Mouse (Mus musculus): ENCODE data around the gene Ly6g6e. TPM values are rescaled to one million over a fixed set of nuclear protein-coding genes. Genes with fewer than 3 reads are reported as not detected.

Gene Ly6g6e
- total and polyA plus RNA-seq, 3 experiments: 0.23 TPM; not detected in 2

DNA sequence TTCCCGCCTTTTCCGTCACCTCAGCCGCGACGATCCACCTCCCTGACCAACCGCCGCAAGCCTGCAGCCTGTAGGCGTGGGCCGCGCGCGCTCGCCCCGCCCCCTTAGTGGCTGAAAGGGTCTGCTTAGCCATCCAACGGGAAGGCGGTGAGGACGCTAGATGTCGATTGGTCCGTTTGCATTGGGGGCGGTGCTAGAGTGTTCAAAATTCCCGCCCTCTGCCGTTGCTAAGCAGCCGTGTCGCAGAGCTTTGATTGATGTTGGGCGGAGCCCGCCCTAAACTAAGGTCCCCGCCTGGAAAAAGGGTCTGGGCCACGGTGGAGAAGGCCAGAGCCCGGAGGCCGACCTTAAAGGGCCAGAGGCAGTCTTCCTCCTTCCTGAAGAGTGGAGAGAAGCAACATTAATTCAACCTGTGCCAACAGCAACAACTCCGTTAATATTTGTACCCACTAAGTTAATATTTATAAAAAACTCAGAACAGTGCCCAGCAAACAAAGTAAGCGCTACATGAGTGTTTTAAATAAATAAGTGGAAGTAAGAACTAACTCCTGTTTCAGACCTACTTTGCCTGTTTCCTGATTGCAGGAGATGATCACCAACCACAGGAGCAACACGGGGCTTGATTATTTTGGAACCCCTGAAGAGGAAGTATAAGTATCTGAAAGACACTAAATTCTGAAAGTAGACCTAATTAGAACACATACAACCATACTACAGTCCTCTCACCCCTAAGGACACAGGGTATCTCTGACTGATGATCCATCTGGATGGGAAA, 29.8 kb upstream of the Ly6g6e start, which contains the start of gene Msh5 (continued):
- TF ChIP-seq POLR2A (IDR thresholded peaks at IDR 0.05; ENCODE audit: control insufficient read depth in 1 of 2, insufficient read depth in 1 of 2, low read depth in 1 of 2, low read length in 2 of 2, poor library complexity in 1 of 2) (peak in 1 of 2 experiments; percentile 56; a peak in 1 of 4 replicates), CHD1 (IDR thresholded peaks at IDR 0.05; ENCODE audit: low read depth, low read length) (no peak), MYB (IDR thresholded peaks at IDR 0.05; ENCODE audit: low read depth, low read length) (no peak), MEF2A (IDR thresholded peaks at IDR 0.05; ENCODE audit: extremely low read depth, insufficient replicate concordance, low read depth, low read length, poor library complexity, severe bottlenecking) (no peak), UBTF (IDR thresholded peaks at IDR 0.05; ENCODE audit: borderline replicate concordance, insufficient read depth, low read depth, low read length) (no peak), TCF12 (IDR thresholded peaks at IDR 0.05; ENCODE audit: low read depth, low read length) (peak; percentile 24; the same call in 1 of the 2 replicates), JUND (IDR thresholded peaks at IDR 0.05; ENCODE audit: low read depth, low read length) (no peak), E2F4 (IDR thresholded peaks at IDR 0.05; ENCODE audit: borderline replicate concordance, low read depth, low read length) (peak; percentile 97; the same call in 1 of the 2 replicates), TBP (IDR thresholded peaks at IDR 0.05; ENCODE audit: low read depth, low read length) (peak; percentile 66; the same call in 1 of the 2 replicates)

DNA sequence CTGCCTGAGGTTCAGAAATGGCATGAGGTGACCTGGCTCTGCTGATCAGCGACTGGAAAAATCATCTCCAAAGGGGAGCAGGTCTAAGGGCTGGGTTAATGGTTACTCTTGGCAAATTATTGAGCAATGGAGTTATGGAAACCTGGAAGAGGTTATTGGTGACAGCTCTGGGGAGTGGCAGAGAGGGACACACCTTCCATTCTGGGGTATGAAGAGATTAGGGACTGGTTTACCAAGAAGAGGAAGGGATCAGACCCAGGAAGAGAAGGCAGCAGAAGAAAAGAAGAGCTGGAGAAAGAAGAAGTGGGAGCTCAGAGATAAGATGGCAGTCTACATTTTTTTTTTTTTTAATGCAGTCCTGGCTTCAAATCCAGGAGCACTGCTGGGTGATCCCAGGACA, 29.0 kb upstream of the Ly6g6e start:
- H3K36me3 ChIP-seq (ENCODE audit: control insufficient read depth in 1 of 2, insufficient read depth in 2 of 2, low read length in 2 of 2): peaks cover 0 to 33% of the 10 kb centered on the region in 2 experiments; a peak in 3 of 4 replicates
- peak overlapping the region; percentile 98 for H3K27ac ChIP-seq (ENCODE audit: control insufficient read depth, low read depth, low read length)
- no peaks in the 10 kb centered on the region for H3K9me3 ChIP-seq (replicated peaks; ENCODE audit: insufficient read depth, low read length)
- peak overlapping the region; percentile 48 to 52 for H3K4me3 ChIP-seq (ENCODE audit: control insufficient read depth in 1 of 2, insufficient read depth in 1 of 2, low read depth in 2 of 2, low read length in 2 of 2)
- peaks cover 7 to 47% of the 10 kb centered on the region in 2 experiments for H3K4me1 ChIP-seq (ENCODE audit: control insufficient read depth in 1 of 2, insufficient read depth in 2 of 2, low read length in 2 of 2)
- DNase-seq (ENCODE audit: low read depth, low spot score): peak; percentile 81
- TF ChIP-seq ZNF384 (IDR thresholded peaks at IDR 0.05; ENCODE audit: low read depth, low read length) (peak; percentile 98), NELFE (IDR thresholded peaks at IDR 0.05; ENCODE audit: low read depth, low read length) (no peak), MYC (IDR thresholded peaks at IDR 0.05; ENCODE audit: low read depth, low read length) (peak; percentile 15; the same call in 1 of the 2 replicates), EP300 (IDR thresholded peaks at IDR 0.05; ENCODE audit: low read depth in 1 of 2, low read length in 2 of 2) (peak; percentile 69 to 75), POLR2AphosphoS5 (IDR thresholded peaks at IDR 0.05; ENCODE audit: borderline replicate concordance, low read depth, low read length) (no peak), E2F4 (IDR thresholded peaks at IDR 0.05; ENCODE audit: borderline replicate concordance, low read depth, low read length) (no peak), NRF1 (IDR thresholded peaks at IDR 0.05; ENCODE audit: insufficient read depth, low read depth, low read length, poor library complexity, severe bottlenecking) (no peak), CTCF (IDR thresholded peaks at IDR 0.05 in 2 of 3, conservative IDR thresholded peaks at IDR 0.05 in 1 of 3; ENCODE audit: control insufficient read depth in 1 of 3, insufficient read depth in 1 of 3, low read depth in 2 of 3, low read length in 3 of 3, poor library complexity in 1 of 3, severe bottlenecking in 1 of 3) (no peak), TBP (IDR thresholded peaks at IDR 0.05; ENCODE audit: low read depth, low read length) (peak; percentile 85), ETS1 (IDR thresholded peaks at IDR 0.05; ENCODE audit: low read depth, low read length) (peak; percentile 83), ZKSCAN1 (IDR thresholded peaks at IDR 0.05; ENCODE audit: low read depth, low read length) (no peak; the same call in 1 of the 2 replicates), TCF12 (IDR thresholded peaks at IDR 0.05; ENCODE audit: low read depth, low read length) (no peak), ZC3H11A (IDR thresholded peaks at IDR 0.05; ENCODE audit: low read depth, low read length) (no peak), MAFK (IDR thresholded peaks at IDR 0.05; ENCODE audit: borderline replicate concordance, low read depth, low read length) (no peak), SMC3 (IDR thresholded peaks at IDR 0.05; ENCODE audit: low read depth, low read length) (no peak), USF1 (IDR thresholded peaks at IDR 0.05; ENCODE audit: low read depth, low read length) (no peak), ELF1 (IDR thresholded peaks at IDR 0.05; ENCODE audit: low read depth, low read length) (peak; percentile 50; the same call in 1 of the 2 replicates), BHLHE40 (IDR thresholded peaks at IDR 0.05; ENCODE audit: borderline replicate concordance, low read depth, low read length) (peak; percentile 13; the same call in 1 of the 2 replicates), HCFC1 (IDR thresholded peaks at IDR 0.05; ENCODE audit: low read depth, low read length) (0 out of 2 replicates have a peak, but pooled peaks have one; percentile 14), ZMIZ1 (IDR thresholded peaks at IDR 0.05; ENCODE audit: low read depth, low read length) (no peak), RCOR1 (IDR thresholded peaks at IDR 0.05; ENCODE audit: low read depth, low read length) (peak; percentile 69), GATA1 (IDR thresholded peaks at IDR 0.05; ENCODE audit: low read depth, low read length) (peak; percentile 89), SIN3A (IDR thresholded peaks at IDR 0.05; ENCODE audit: low read length) (peak; percentile 20; the same call in 1 of the 2 replicates), POLR2A (IDR thresholded peaks at IDR 0.05; ENCODE audit: control insufficient read depth in 1 of 2, insufficient read depth in 1 of 2, low read depth in 1 of 2, low read length in 2 of 2, poor library complexity in 1 of 2) (no peak; a peak in 1 of 4 replicates)
- peak overlapping the region; percentile 66 for H3K9ac ChIP-seq (ENCODE audit: control insufficient read depth, low read depth, low read length, poor library complexity, severe bottlenecking)
- no peaks in the 10 kb centered on the region for H3K27me3 ChIP-seq (ENCODE audit: control insufficient read depth in 1 of 2, insufficient read depth in 2 of 2, low read length in 2 of 2)
- peaks cover 26% of the 10 kb centered on the region for H3K79me2 ChIP-seq (ENCODE audit: control insufficient read depth, insufficient read depth, low read length, poor library complexity)
